Mouse (Mus musculus) liver, embryonic 13.5 days (tissue): Measurements from ENCODE around the gene Znhit3. TPM values are rescaled to one million over a fixed set of nuclear protein-coding genes. Genes with fewer than 3 reads are reported as not detected.

ENCODE experiments used
- ATAC-seq: fragments of 200-750 bp; cut with Nextera tagmentation; 2 replicates; pipeline ENCODE4 v1.8.0; 2017; ENCODE audit warnings: low read depth, mild to moderate bottlenecking, moderate number of reproducible peaks, moderate library complexity
- DNase-seq: peaks from one replicate; pipeline ENCODE4 v3.0.0; 2022
- H3K27ac ChIP-seq: fragments of 300-500 bp; sonication (generic); 2 replicates; pipeline ENCODE4 v1.5.1; 2015; ENCODE audit warnings: moderate library complexity, mild to moderate bottlenecking, inconsistent platforms
- H3K27me3 ChIP-seq: fragments of 300-500 bp; sonication (generic); 2 replicates; pipeline ENCODE4 v1.6.1; 2015; ENCODE audit warnings: mild to moderate bottlenecking, inconsistent platforms
- H3K36me3 ChIP-seq: fragments of 300-500 bp; sonication (generic); 2 replicates; pipeline ENCODE4 v1.6.1; 2015; ENCODE audit warnings: mild to moderate bottlenecking, inconsistent platforms
- H3K4me1 ChIP-seq: fragments of 300-500 bp; sonication (generic); replicated peaks from 2 replicates; pipeline ENCODE4 v1.6.1; 2015; ENCODE audit warnings: inconsistent platforms
- H3K4me2 ChIP-seq: fragments of 300-500 bp; sonication (generic); 2 replicates; pipeline ENCODE4 v1.6.1; 2015; ENCODE audit warnings: inconsistent platforms, mild to moderate bottlenecking, moderate library complexity
- H3K4me3 ChIP-seq: fragments of 300-500 bp; sonication (generic); replicated peaks from 2 replicates; pipeline ENCODE4 v1.5.1; 2015; ENCODE audit warnings: mild to moderate bottlenecking, inconsistent platforms
- H3K9ac ChIP-seq: fragments of 300-500 bp; sonication (generic); 2 replicates; pipeline ENCODE4 v1.6.1; 2015; ENCODE audit warnings: mild to moderate bottlenecking, inconsistent platforms
- H3K9me3 ChIP-seq: fragments of 300-500 bp; sonication (generic); replicated peaks from 2 replicates; pipeline ENCODE4 v1.6.1; 2016; ENCODE audit warnings: inconsistent platforms
- WGBS: fragments of 180-500 bp; shearing (Covaris S2); methylation state at CpG from one replicate; pipeline ENCODE4 v1.1.7; 2015; ENCODE audit not compliant: insufficient replicate concordance; 5-methylcytosine and 5-hydroxymethylcytosine counted together
- polyA plus RNA-seq: library from polyadenylated mRNA; unstranded; fragments of >200 nt; fragmentation: Nextera tagmentation; extraction: Ambion mirVana; gene quantifications from 2 replicates; pipeline ENCODE4 v1.2.1, GENCODE M21; 2015

The Znhit3 gene
- polyA plus RNA-seq = 53.5 and 54.9 TPM in 2 replicates

DNA sequence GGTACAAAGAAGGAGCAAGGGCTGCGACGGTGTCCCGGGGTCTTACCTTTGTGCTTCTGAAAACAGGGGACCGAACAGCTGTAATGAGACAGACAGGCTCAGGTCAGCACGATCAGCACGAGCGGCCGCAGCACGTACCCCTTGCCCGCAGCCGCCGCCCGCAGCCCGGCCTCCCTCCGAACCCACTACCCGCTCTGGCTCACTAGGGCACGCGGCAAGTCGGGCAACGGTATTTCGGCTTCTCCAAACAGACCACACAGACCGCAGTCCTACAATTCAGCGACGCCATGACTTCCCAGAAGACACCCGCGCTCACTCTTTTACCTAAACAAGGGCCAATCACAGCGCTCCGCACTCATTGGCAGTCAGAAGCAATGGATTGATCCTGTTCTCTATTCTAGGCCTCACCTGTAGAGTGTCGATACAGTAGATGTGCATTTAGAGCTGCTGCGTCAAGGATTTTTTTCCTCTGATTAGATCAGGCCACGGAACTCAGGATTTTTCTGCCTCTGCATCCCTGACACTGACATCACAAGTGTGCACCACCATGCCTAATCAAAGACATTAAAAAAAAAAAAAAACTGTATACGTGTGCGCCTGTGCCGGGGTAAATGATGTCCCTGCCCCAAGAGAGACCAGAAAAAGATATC is at the start of gene Znhit3:
Gene Znhit3, minus strand, starts transcription at position 314 of the 650 bp plus-strand sequence.
- Histone ChIP-seq H3K4me3 (peak within 1 kb of the TSS; percentile 91), H3K36me3 (peaks cover 35% of the 10 kb centered on the region), H3K27me3 (no peaks in the 10 kb centered on the region), H3K9ac (peak within 1 kb of the TSS; percentile 93), H3K9me3 (no peaks in the 10 kb centered on the region), H3K4me1 (peaks cover 44% of the 10 kb centered on the region), H3K27ac (peak within 1 kb of the TSS; percentile 67), H3K4me2 (peak within 1 kb of the TSS; percentile 82)
- ATAC-seq = peak; percentile 78
- DNase-seq = peak; percentile 77
- 2% methylated on average over 34 of the region's 34 CpGs for WGBS

DNA sequence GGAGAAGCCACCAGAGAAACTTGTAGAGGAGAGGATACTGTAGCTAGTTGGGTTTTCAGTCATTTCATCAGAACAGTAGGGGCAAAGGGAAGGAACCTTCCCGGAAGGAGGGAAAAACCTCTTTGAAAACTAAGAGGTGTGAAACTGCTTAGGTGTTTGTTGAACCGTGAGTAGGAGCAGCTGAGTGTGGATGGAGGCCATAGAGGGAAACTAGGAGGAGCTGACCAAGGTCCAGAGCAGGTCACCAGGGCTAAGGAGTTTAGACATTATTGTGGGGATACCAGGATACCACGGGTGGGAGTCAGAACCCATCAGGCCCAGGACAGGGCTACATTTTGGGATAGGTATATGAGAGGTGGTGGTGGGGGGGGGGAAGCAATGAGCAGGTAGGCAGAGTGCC is 47.4 kb upstream of the Znhit3 start:
- H3K9ac ChIP-seq = no peak overlapping the region
- peaks cover 10% of the 10 kb centered on the region; the same call in 1 of the 2 replicates for H3K4me1 ChIP-seq
- no peak overlapping the region for H3K27ac ChIP-seq
- peaks cover 25% of the 10 kb centered on the region for H3K27me3 ChIP-seq
- no peak overlapping the region for H3K4me2 ChIP-seq
- 61% methylated on average over 3 of the region's 3 CpGs for WGBS
- ATAC-seq (no peak), DNase-seq (no peak)
- no peaks in the 10 kb centered on the region for H3K36me3 ChIP-seq
- no peaks in the 10 kb centered on the region for H3K9me3 ChIP-seq
- no peak overlapping the region for H3K4me3 ChIP-seq

- Histone ChIP-seq H3K27me3 (peaks cover 35% of the 10 kb centered on the region), H3K9ac (no peak overlapping the region), H3K4me3 (no peak overlapping the region), H3K9me3 (no peaks in the 10 kb centered on the region), H3K36me3 (no peaks in the 10 kb centered on the region), H3K27ac (no peak overlapping the region), H3K4me2 (no peak overlapping the region), H3K4me1 (peaks cover 19% of the 10 kb centered on the region; the same call in 1 of the 2 replicates)
- ATAC-seq (no peak), DNase-seq (no peak)
- WGBS = 67% methylated on average over 4 of the region's 4 CpGs
Observed at GRCm38 (mm10) chr11:84962536-84962935, 46.4 kb upstream of the Znhit3 start.

- no peak overlapping the region for H3K4me3 ChIP-seq
- H3K27ac ChIP-seq = no peak overlapping the region
- no peaks in the 10 kb centered on the region for H3K36me3 ChIP-seq
- no peak overlapping the region for H3K9ac ChIP-seq
- ATAC-seq = no peak
- peaks cover 45% of the 10 kb centered on the region for H3K27me3 ChIP-seq
- peaks cover 16% of the 10 kb centered on the region; the same call in 1 of the 2 replicates for H3K4me1 ChIP-seq
- no peak for DNase-seq
- H3K4me2 ChIP-seq = no peak overlapping the region
- no peaks in the 10 kb centered on the region for H3K9me3 ChIP-seq
- WGBS = 79% methylated on average over 4 of the region's 4 CpGs
Observed at GRCm38 (mm10) chr11:84961571-84961970, 45.4 kb upstream of the Znhit3 start.

DNA sequence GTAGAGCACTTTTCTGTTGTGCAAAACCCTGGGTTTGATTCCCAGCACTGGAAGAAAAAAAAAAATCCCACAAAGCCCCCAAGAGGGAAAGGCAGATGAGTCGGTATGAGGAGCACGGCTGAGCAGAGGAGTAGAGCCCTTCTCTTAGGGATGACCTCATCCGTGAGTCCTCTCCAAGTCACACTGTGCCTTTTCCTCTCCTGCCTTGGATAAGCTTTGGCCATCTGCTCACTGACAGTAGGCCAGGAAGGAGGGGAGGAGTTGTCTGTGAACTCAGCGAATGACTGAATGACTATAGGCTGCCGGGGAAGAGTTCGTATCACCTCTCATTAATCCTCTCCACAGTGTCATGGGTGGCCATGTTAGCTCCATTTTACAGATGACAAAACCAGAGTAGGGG is 44.6 kb upstream of the Znhit3 start:
- no peaks in the 10 kb centered on the region for H3K36me3 ChIP-seq
- 43% methylated on average over 6 of the region's 6 CpGs for WGBS

DNA sequence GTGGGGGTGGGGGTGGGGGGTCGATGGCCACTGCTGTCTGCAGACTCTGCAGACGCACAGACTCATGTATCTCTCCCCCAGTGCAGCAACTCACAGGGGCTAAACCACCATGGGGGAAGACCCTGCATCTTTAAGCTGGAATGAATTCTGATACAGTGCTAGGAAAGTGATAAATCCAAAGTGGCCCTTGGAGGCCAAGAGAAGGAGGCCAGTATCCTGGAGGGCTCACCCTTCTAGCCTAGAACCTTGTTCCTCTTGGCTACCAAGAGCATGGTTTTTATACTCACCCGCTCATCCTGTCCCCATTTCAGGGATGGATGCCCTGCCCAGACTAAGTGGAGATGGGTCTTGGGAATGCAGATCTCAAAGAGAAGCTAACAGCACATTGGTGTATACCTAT is 44.1 kb upstream of the Znhit3 start:
- H3K27me3 ChIP-seq = peaks cover 56% of the 10 kb centered on the region
- no peak for DNase-seq
- no peak overlapping the region for H3K4me3 ChIP-seq
- no peaks in the 10 kb centered on the region for H3K36me3 ChIP-seq
- no peak overlapping the region for H3K27ac ChIP-seq
- H3K4me2 ChIP-seq = no peak overlapping the region
- no peak overlapping the region for H3K9ac ChIP-seq
- no peak for ATAC-seq
- no peaks in the 10 kb centered on the region for H3K9me3 ChIP-seq
- WGBS = 21% methylated on average over 3 of the region's 3 CpGs
- peaks cover 16% of the 10 kb centered on the region; the same call in 1 of the 2 replicates for H3K4me1 ChIP-seq

More for the DNA sequence above, 44.6 kb upstream of the Znhit3 start:
- H3K9ac ChIP-seq = no peak overlapping the region
- H3K4me1 ChIP-seq = peaks cover 16% of the 10 kb centered on the region; the same call in 1 of the 2 replicates
- no peak overlapping the region for H3K4me2 ChIP-seq
- H3K4me3 ChIP-seq = no peak overlapping the region
- no peak overlapping the region for H3K27ac ChIP-seq
- H3K9me3 ChIP-seq = no peaks in the 10 kb centered on the region
- ATAC-seq = no peak
- H3K27me3 ChIP-seq = peaks cover 53% of the 10 kb centered on the region
- no peak for DNase-seq

DNA sequence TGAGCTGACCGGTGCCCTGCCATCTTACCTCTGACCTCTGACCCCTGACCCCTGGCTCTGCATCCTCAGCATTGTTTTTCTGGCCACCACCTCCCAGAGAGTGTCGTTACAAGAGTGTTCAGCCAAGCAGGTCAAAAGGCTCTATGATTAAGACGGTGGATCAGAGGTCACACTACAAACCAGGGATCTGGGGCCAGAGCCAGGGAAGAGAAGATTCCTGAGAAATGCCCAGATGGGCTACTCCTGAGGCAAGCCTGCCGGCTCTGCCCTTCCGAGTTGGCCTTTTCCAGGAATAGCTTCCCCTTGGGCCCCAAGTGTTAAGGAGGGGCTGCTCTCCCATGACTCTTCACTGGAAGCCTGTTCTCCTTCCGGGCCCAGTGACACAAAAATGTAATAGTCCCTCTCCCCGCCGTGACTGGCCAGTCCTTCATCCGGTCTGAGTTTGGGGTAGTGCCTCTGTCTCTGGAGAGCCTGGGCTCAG is 43.6 kb upstream of the Znhit3 start:
- Histone ChIP-seq H3K27me3 (peaks cover 62% of the 10 kb centered on the region), H3K36me3 (no peaks in the 10 kb centered on the region), H3K9ac (no peak overlapping the region), H3K4me3 (no peak overlapping the region), H3K27ac (no peak overlapping the region), H3K9me3 (no peaks in the 10 kb centered on the region), H3K4me1 (peaks cover 13% of the 10 kb centered on the region; the same call in 1 of the 2 replicates), H3K4me2 (no peak overlapping the region)
- no peak for ATAC-seq
- WGBS = 11% methylated on average over 9 of the region's 9 CpGs
- DNase-seq = no peak

- Histone ChIP-seq H3K27me3 (peaks cover 62% of the 10 kb centered on the region), H3K4me3 (no peak overlapping the region), H3K9ac (no peak overlapping the region), H3K4me1 (peaks cover 13% of the 10 kb centered on the region; the same call in 1 of the 2 replicates), H3K9me3 (no peaks in the 10 kb centered on the region), H3K4me2 (no peak overlapping the region), H3K36me3 (no peaks in the 10 kb centered on the region), H3K27ac (no peak overlapping the region)
- ATAC-seq (no peak), DNase-seq (no peak)
- WGBS = 36% methylated on average over 5 of the region's 5 CpGs
Observed at GRCm38 (mm10) chr11:84959181-84959580, 43.0 kb upstream of the Znhit3 start.

DNA sequence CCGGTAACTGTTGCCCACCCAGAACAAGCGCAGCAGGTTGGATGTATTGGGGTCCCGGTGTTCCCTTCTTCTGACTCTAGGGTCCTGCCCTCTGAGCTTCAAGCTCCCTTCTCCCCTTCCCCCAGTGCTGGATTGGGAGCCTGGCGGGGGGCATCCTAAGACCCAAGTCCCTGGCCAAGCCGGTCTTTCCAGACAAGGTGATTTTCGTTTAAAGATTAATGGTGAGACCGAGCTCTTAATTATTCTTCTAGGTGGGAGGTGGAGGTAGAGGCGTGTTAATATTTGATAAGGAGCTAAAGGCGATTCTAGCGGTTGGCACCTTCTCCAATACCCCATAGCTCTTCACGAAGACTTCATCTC is 42.1 kb upstream of the Znhit3 start:
- H3K4me1 ChIP-seq = peaks cover 13% of the 10 kb centered on the region; the same call in 1 of the 2 replicates
- no peak overlapping the region for H3K9ac ChIP-seq
- WGBS = 5% methylated on average over 11 of the region's 11 CpGs
- peaks cover 62% of the 10 kb centered on the region for H3K27me3 ChIP-seq
- H3K9me3 ChIP-seq = no peaks in the 10 kb centered on the region
- H3K4me2 ChIP-seq = peak overlapping the region; percentile 44
- peak overlapping the region; percentile 29 for H3K4me3 ChIP-seq
- ATAC-seq = no peak
- H3K36me3 ChIP-seq = no peaks in the 10 kb centered on the region
- H3K27ac ChIP-seq = no peak overlapping the region
- DNase-seq = no peak

DNA sequence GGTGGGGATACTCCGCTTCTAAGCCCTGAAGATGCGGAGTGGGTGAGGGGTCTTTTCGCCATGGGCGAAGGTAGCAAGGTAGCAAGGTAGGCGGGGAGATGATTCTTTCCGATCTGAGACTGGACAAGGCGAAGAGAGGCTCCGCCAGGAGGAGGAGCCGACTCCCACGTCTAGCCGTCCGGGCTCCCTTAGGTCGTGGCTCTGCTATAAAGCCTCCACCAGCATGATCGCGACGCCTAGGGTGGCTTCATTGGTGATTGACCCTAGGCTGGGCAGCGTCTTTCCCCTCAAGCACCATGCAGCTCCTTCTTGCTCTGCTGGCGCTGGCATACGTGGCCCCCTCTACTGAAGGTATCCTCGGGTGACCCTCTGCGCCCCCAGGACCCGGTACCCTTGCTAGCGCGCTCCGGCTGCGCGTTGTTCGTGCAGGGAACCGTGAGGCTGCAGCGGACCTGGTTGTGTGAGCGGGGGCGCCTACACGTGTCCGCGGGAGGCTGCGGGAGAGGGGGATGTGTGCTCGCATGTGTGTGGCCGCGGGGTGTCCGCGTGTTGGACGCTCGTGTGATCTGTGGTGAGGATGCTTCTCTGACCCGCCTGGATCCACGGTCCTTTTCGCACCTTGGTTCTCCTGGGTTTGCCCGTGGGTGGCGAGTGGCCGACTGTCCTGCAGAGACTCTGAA is 41.6 kb upstream of the Znhit3 start, which contains the start of gene Car4:
Gene Car4, plus strand, starts transcription at position 196 of the 680 bp plus-strand sequence.
- no peak within 1 kb of the TSS for H3K9ac ChIP-seq
- peaks cover 13% of the 10 kb centered on the region; the same call in 1 of the 2 replicates for H3K4me1 ChIP-seq
- no peak for DNase-seq
- 4% methylated on average over 49 of the region's 49 CpGs for WGBS
- H3K4me2 ChIP-seq = peak within 1 kb of the TSS; percentile 44
- no peaks in the 10 kb centered on the region for H3K36me3 ChIP-seq
- peak within 1 kb of the TSS; percentile 29 for H3K4me3 ChIP-seq
- peaks cover 68% of the 10 kb centered on the region for H3K27me3 ChIP-seq
- no peak for ATAC-seq
- H3K27ac ChIP-seq = no peak within 1 kb of the TSS
- H3K9me3 ChIP-seq = no peaks in the 10 kb centered on the region

DNA sequence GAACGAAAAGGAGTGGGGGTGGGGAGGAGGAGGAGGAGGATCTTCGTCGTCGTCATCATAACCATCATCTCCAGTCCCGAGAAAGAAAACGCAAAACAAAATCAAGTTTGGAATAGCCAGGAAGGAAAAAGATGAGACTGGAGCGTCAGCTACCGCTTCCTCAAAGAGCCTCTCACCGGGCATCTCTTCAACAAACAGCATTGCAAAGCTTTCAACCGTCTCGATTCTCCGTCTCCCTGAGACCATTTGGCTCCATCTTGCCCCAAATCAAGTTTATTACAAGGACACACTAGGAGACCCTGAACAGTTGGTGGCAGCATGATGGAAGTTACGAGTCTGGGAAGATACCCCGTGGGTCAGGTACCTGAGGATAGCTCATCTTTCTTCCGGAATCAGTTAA is 41.0 kb upstream of the Znhit3 start:
- no peak overlapping the region for H3K27ac ChIP-seq
- peak overlapping the region; percentile 44 for H3K4me2 ChIP-seq
- no peaks in the 10 kb centered on the region for H3K9me3 ChIP-seq
- H3K36me3 ChIP-seq = no peaks in the 10 kb centered on the region
- DNase-seq (no peak), ATAC-seq (no peak)
- no peak overlapping the region for H3K4me3 ChIP-seq
- peaks cover 72% of the 10 kb centered on the region for H3K27me3 ChIP-seq
- peaks cover 13% of the 10 kb centered on the region; the same call in 1 of the 2 replicates for H3K4me1 ChIP-seq
- no peak overlapping the region for H3K9ac ChIP-seq
- WGBS = 6% methylated on average over 15 of the region's 15 CpGs
